ENCODE assay signal across 8 mouse cellular contexts in the genomic region with DNA sequence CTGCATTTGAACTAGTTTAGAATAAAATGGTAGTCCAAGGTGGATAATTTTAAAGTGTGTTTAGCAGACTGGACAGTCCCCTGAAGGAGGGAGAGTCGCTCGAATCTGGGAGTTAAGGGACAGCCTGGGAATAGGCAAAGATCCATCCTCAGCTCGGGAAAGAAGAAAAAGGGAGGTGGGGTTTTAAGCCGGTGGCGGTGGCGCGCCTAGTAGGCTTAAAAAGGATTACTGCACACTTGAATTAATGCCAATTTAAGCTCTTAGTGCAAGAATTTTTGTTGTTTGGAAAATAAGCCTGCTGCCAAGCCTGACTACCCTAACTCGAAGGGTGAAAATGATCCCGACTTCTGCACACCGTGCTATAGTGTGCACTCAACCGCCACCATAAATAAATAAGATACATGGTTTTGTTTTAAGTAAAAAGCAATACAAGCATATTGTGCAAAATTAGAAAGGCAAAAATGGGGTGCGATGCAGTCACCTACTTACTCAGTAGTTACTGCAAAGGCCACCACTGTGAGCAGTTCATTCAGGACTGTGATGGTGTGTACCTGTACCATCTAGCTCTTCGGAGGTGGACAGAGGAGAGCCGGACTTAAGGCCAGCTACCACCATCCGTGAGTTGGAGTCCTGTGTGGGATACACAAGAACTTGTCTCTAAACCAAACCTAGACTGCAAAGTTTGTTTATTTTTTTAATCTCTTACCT. TPM values are rescaled to one million over a fixed set of nuclear protein-coding genes. Genes with fewer than 3 reads are reported as not detected.
A peak's percentile ranks its signal among the peaks of the same experiment; 100 is the strongest.
DNase-seq lines count a peak whose midpoint lies in the region; ATAC-seq and TF ChIP-seq lines count a peak whose summit lies in the region.

No protein-coding gene starts in this region.

- ATAC-seq in forebrain, postnatal 0 days = no peak
- ATAC-seq in kidney, postnatal 0 days (replicated peaks; ENCODE audit: low FRiP score, low read depth) = no peak
- peak; percentile 10; the same call in 1 of the 2 replicates for ATAC-seq in midbrain, embryonic 15.5 days (replicated peaks)
- ATAC-seq in monocyte, adult 5-6 weeks (replicated peaks; ENCODE audit: insufficient number of reproducible peaks, low FRiP score, low TSS enrichment, poor library complexity, severe bottlenecking) = no peak

- WGBS in spleen, adult 2 months = 28% methylated on average over 15 of the region's 15 CpGs
- 18% methylated on average over 15 of the region's 15 CpGs for whole genome bisulfite sequencing in forebrain, postnatal 0 days
- WGBS in kidney, postnatal 0 days = 23% methylated on average over 15 of the region's 15 CpGs
- WGBS in midbrain, embryonic 15.5 days = 21% methylated on average over 15 of the region's 15 CpGs

- intact Hi-C loops in left cerebral cortex, postnatal 4 days (cut with DNase I) = no loop called here

- TF ChIP-seq CTCF in spleen, adult 2 months (IDR thresholded peaks at IDR 0.05; ENCODE audit: extremely low read depth, insufficient read depth, insufficient read length, insufficient replicate concordance) = no peak
- no peak for TF ChIP-seq CTCF in forebrain, postnatal 0 days (IDR thresholded peaks at IDR 0.05; ENCODE audit: low read depth)
- TF ChIP-seq CTCF in kidney, postnatal 0 days (IDR thresholded peaks at IDR 0.05; ENCODE audit: low read depth) = no peak

- peaks cover 27% of the 10 kb centered on the region; the same call in 1 of the 2 replicates for H3K4me1 ChIP-seq in spleen, adult 2 months (ENCODE audit: control insufficient read depth, insufficient read depth, insufficient read length)
- H3K4me1 ChIP-seq in forebrain, postnatal 0 days (ENCODE audit: insufficient read depth) = 0 out of 2 replicates have a peak, but pooled peaks cover 11% of the 10 kb centered on the region
- peaks cover 12% of the 10 kb centered on the region; the same call in 1 of the 2 replicates for H3K4me1 ChIP-seq in kidney, postnatal 0 days (replicated peaks; ENCODE audit: insufficient read depth, low read length)
- peaks cover 44% of the 10 kb centered on the region for H3K4me1 ChIP-seq in midbrain, embryonic 15.5 days

- peak overlapping the region; percentile 28 for H3K4me3 ChIP-seq in spleen, adult 2 months (ENCODE audit: extremely low read depth, insufficient read depth, insufficient read length)
- peak overlapping the region; percentile 52 for H3K4me3 ChIP-seq in forebrain, postnatal 0 days (ENCODE audit: low read depth, low read length)
- peak overlapping the region; percentile 73 for H3K4me3 ChIP-seq in kidney, postnatal 0 days (replicated peaks; ENCODE audit: low read depth, low read length)
- peak overlapping the region; percentile 46 for H3K4me3 ChIP-seq in midbrain, embryonic 15.5 days

- H3K36me3 ChIP-seq in spleen, adult 2 months (ENCODE audit: control insufficient read depth, insufficient read depth, low read length) = no peaks in the 10 kb centered on the region
- H3K36me3 ChIP-seq in forebrain, postnatal 0 days (ENCODE audit: insufficient read depth) = no peaks in the 10 kb centered on the region
- H3K36me3 ChIP-seq in kidney, postnatal 0 days (ENCODE audit: insufficient read depth, low read length) = no peaks in the 10 kb centered on the region
- no peaks in the 10 kb centered on the region for H3K36me3 ChIP-seq in midbrain, embryonic 15.5 days (replicated peaks)

- H3K9ac ChIP-seq in forebrain, postnatal 0 days = peak overlapping the region; percentile 42
- peak overlapping the region; percentile 81 for H3K9ac ChIP-seq in kidney, postnatal 0 days (ENCODE audit: low read depth, low read length)
- H3K9ac ChIP-seq in midbrain, embryonic 15.5 days = peak overlapping the region; percentile 30; the same call in 1 of the 2 replicates

- H3K27me3 ChIP-seq in spleen, adult 2 months (ENCODE audit: control insufficient read depth, insufficient read depth, low read length) = no peaks in the 10 kb centered on the region
- peaks cover 4% of the 10 kb centered on the region for H3K27me3 ChIP-seq in forebrain, postnatal 0 days (ENCODE audit: insufficient read depth, low read length)
- no peaks in the 10 kb centered on the region for H3K27me3 ChIP-seq in kidney, postnatal 0 days (ENCODE audit: insufficient read depth, low read length)
- peaks cover 27% of the 10 kb centered on the region for H3K27me3 ChIP-seq in midbrain, embryonic 15.5 days (replicated peaks)

- no peaks in the 10 kb centered on the region for H3K9me3 ChIP-seq in forebrain, postnatal 0 days (ENCODE audit: low read length)
- no peaks in the 10 kb centered on the region for H3K9me3 ChIP-seq in kidney, postnatal 0 days (replicated peaks; ENCODE audit: low read length)
- no peaks in the 10 kb centered on the region for H3K9me3 ChIP-seq in midbrain, embryonic 15.5 days

- TF ChIP-seq POLR2A in spleen, adult 2 months (IDR thresholded peaks at IDR 0.05; ENCODE audit: low read depth, low read length) = no peak

- DNase-seq in spleen, adult 2 months (ENCODE audit: low read depth in 1 of 2, low spot score in 2 of 2) = no peak
- no peak for DNase-seq in spleen, adult 12 weeks (ENCODE audit: low spot score)
- DNase-seq in forebrain, postnatal 0 days = no peak
- peak; percentile 46 for DNase-seq in kidney, postnatal 0 days (ENCODE audit: low spot score)
- no peak for DNase-seq in left cerebral cortex, postnatal 4 days
- no peak for DNase-seq in adrenal gland, postnatal 4 days (ENCODE audit: low spot score in 2 of 2)

- H3K4me2 ChIP-seq in forebrain, postnatal 0 days (ENCODE audit: low read depth) = peak overlapping the region; percentile 83
- peak overlapping the region; percentile 97 for H3K4me2 ChIP-seq in kidney, postnatal 0 days (ENCODE audit: low read length)
- peak overlapping the region; percentile 93 for H3K4me2 ChIP-seq in midbrain, embryonic 15.5 days

- peak overlapping the region; percentile 53 for H3K27ac ChIP-seq in spleen, adult 2 months (ENCODE audit: insufficient read depth, low read length)
- peak overlapping the region; percentile 70 for H3K27ac ChIP-seq in forebrain, postnatal 0 days (ENCODE audit: low read depth, low read length)
- peak overlapping the region; percentile 88 for H3K27ac ChIP-seq in kidney, postnatal 0 days
- peak overlapping the region; percentile 85 for H3K27ac ChIP-seq in midbrain, embryonic 15.5 days

RNA-seq across cellular contexts. Expression of gene Cpt1a, which starts 3.8 kb away (rescaled TPM):
- polyA plus RNA-seq in spleen, adult 2 months (2012; rRNA removed) = 45.9 and 68.9 TPM in 2 replicates
- 13.7 and 17.2 TPM in 2 replicates for total RNA-seq in forebrain, postnatal 0 days (2014; rRNA removed)
- polyA plus RNA-seq in forebrain, postnatal 0 days (2015; fragmentation: Nextera tagmentation; extraction: Ambion mirVana) = 13.1 and 17.0 TPM in 2 replicates
- polyA plus RNA-seq in kidney, postnatal 0 days (2015; fragmentation: Nextera tagmentation; extraction: Ambion mirVana) = 70.8 and 81.4 TPM in 2 replicates
- 16.1 TPM in 2 replicates for polyA plus RNA-seq in midbrain, embryonic 15.5 days (2015; fragmentation: Nextera tagmentation; extraction: Ambion mirVana)
- 10 to 100 TPM; 24.1 to 28.5 TPM for total RNA-seq in left cerebral cortex, postnatal 4 days (2021)
- 49.3 to 85.9 TPM (median 54.0 TPM) in 3 replicates for total RNA-seq in monocyte, adult 5-6 weeks (2017)
- total RNA-seq in adrenal gland, postnatal 4 days (2021) = 100 to 1,000 TPM; 225 to 242 TPM

RNA-seq across cellular contexts. Expression of gene Ighmbp2, which starts 43.1 kb away (rescaled TPM):
- polyA plus RNA-seq in spleen, adult 2 months (2012; rRNA removed) = 6.3 and 7.4 TPM in 2 replicates
- 10.1 and 10.5 TPM in 2 replicates for total RNA-seq in forebrain, postnatal 0 days (2014; rRNA removed)
- polyA plus RNA-seq in forebrain, postnatal 0 days (2015; fragmentation: Nextera tagmentation; extraction: Ambion mirVana) = 8.8 and 10.4 TPM in 2 replicates
- polyA plus RNA-seq in kidney, postnatal 0 days (2015; fragmentation: Nextera tagmentation; extraction: Ambion mirVana) = 6.3 and 6.8 TPM in 2 replicates
- polyA plus RNA-seq in midbrain, embryonic 15.5 days (2015; fragmentation: Nextera tagmentation; extraction: Ambion mirVana) = 11.3 and 13.3 TPM in 2 replicates
- total RNA-seq in left cerebral cortex, postnatal 4 days (2021) = 10 to 100 TPM; 13.5 TPM
- total RNA-seq in monocyte, adult 5-6 weeks (2017) = 2.3 to 7.1 TPM (median 5.0 TPM) in 3 replicates
- total RNA-seq in adrenal gland, postnatal 4 days (2021) = 10 to 100 TPM; 11.0 to 11.9 TPM

RNA-seq across cellular contexts. Expression of gene Mrpl21, which starts 43.2 kb away (rescaled TPM):
- 22.6 and 25.6 TPM in 2 replicates for polyA plus RNA-seq in spleen, adult 2 months (2012; rRNA removed)
- 61.7 and 79.1 TPM in 2 replicates for total RNA-seq in forebrain, postnatal 0 days (2014; rRNA removed)
- 92.3 and 96.8 TPM in 2 replicates for polyA plus RNA-seq in forebrain, postnatal 0 days (2015; fragmentation: Nextera tagmentation; extraction: Ambion mirVana)
- polyA plus RNA-seq in kidney, postnatal 0 days (2015; fragmentation: Nextera tagmentation; extraction: Ambion mirVana) = 116 and 124 TPM in 2 replicates
- polyA plus RNA-seq in midbrain, embryonic 15.5 days (2015; fragmentation: Nextera tagmentation; extraction: Ambion mirVana) = 94.6 and 103 TPM in 2 replicates
- 10 to 100 TPM; 51.5 to 52.5 TPM for total RNA-seq in left cerebral cortex, postnatal 4 days (2021)
- 50.9 to 77.2 TPM (median 60.4 TPM) in 3 replicates for total RNA-seq in monocyte, adult 5-6 weeks (2017)
- total RNA-seq in adrenal gland, postnatal 4 days (2021) = 10 to 100 TPM; 70.8 to 71.9 TPM

Comparison
In these comparisons a context has a peak if more than half of its experiments do, and no peak if none do; other contexts are left out.
1. H3K9ac ChIP-seq: peak in every context shown above with its lines; median percentile 81 in kidney, postnatal 0 days; 42 in forebrain, postnatal 0 days; 30 in midbrain, embryonic 15.5 days.